Mouse (Mus musculus): ENCODE measurements around the gene Lctl. TPM values are rescaled to one million over a fixed set of nuclear protein-coding genes. Genes with fewer than 3 reads are reported as not detected.

Gene Lctl
- polyA plus RNA-seq, 1 experiment from 2014 or later: not detected

DNA sequence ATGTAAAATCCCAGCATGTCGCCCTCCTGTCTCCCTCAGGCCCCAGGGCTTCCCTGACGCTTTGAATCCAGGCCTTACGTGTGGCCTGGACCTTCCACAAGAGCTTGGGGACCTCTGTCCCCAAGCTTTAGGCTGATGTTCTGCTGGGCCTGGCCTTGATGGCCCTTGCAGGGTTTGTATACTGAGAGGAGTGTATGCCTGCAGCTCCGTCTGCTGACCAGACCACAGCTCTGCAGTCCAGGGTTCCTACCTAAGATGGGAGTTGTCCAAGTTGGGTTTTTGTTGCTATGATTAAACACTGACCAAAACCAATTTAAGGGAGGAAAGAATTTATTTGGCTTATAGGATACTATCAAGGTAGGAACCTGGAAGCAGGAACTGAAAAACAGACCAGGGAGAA, 18.7 kb upstream of the Lctl start:
- no peak for ATAC-seq (ENCODE audit: insufficient read depth, low FRiP score, low TSS enrichment)
- Histone ChIP-seq H3K27me3 (ENCODE audit: control insufficient read depth, insufficient read depth, low read length) (no peaks in the 10 kb centered on the region), H3K9ac (ENCODE audit: low read length) (no peak overlapping the region)

GRCm38 (mm10) chr9:64100442-64100841, 16.5 kb upstream of the Lctl start:
- Histone ChIP-seq H3K36me3 (ENCODE audit: control insufficient read depth, insufficient read depth, low read length) (no peaks in the 10 kb centered on the region), H3K4me2 (ENCODE audit: low read depth) (no peak overlapping the region), H3K27ac (ENCODE audit: low read depth, low read length) (no peak overlapping the region), H3K27me3 (ENCODE audit: control insufficient read depth, insufficient read depth, low read length) (no peaks in the 10 kb centered on the region), H3K4me3 (ENCODE audit: low read depth, low read length) (no peak overlapping the region), H3K4me1 (ENCODE audit: control insufficient read depth, insufficient read depth, low read length) (no peaks in the 10 kb centered on the region), H3K9me3 (ENCODE audit: control insufficient read depth, low read length) (no peaks in the 10 kb centered on the region), H3K9ac (ENCODE audit: low read length) (no peak overlapping the region)
- DNase-seq (ENCODE audit: low spot score) (peak; percentile 79), ATAC-seq (ENCODE audit: insufficient read depth, low FRiP score, low TSS enrichment) (no peak)
- 3% methylated on average over 4 of the region's 4 CpGs for WGBS

More for the DNA sequence above, 18.7 kb upstream of the Lctl start:
- H3K36me3 ChIP-seq (ENCODE audit: control insufficient read depth, insufficient read depth, low read length): no peaks in the 10 kb centered on the region
- H3K4me2 ChIP-seq (ENCODE audit: low read depth): no peak overlapping the region
- 61% methylated on average over 4 of the region's 4 CpGs for WGBS
- H3K4me3 ChIP-seq (ENCODE audit: low read depth, low read length): no peak overlapping the region
- no peak overlapping the region for H3K27ac ChIP-seq (ENCODE audit: low read depth, low read length)
- peaks cover 7% of the 10 kb centered on the region; the same call in 1 of the 2 replicates for H3K4me1 ChIP-seq (ENCODE audit: control insufficient read depth, insufficient read depth, low read length)
- DNase-seq (ENCODE audit: low spot score): no peak
- no peaks in the 10 kb centered on the region for H3K9me3 ChIP-seq (ENCODE audit: control insufficient read depth, low read length)

GRCm38 (mm10) chr9:64105301-64105700, 11.6 kb upstream of the Lctl start:
- 80% methylated on average over 6 of the region's 6 CpGs for WGBS

DNA sequence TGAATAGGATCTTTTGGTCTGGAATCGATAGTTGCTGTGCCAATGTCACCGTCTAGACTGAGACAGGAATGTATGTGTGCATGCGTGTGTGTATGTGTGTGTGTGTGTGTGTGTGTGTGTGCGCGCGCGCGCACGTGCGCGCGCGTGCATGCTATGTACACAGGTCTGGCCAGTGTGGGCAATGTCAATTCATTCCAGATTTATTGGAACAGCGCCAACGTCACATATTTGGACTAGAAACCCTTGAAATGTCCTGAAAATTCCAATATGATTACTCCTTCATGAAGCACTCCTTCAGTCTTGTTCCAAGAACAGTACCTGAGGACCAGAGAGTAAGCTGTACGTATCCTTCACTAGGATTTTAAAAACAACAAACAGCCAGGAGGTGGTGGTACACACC, 6.4 kb upstream of the Lctl start:
- 88% methylated on average over 16 of the region's 16 CpGs for WGBS
- DNase-seq (ENCODE audit: low spot score) (no peak), ATAC-seq (ENCODE audit: insufficient read depth, low FRiP score, low TSS enrichment) (no peak)
- Histone ChIP-seq H3K9me3 (ENCODE audit: control insufficient read depth, low read length) (no peaks in the 10 kb centered on the region), H3K4me1 (ENCODE audit: control insufficient read depth, insufficient read depth, low read length) (no peaks in the 10 kb centered on the region), H3K27me3 (ENCODE audit: control insufficient read depth, insufficient read depth, low read length) (no peaks in the 10 kb centered on the region), H3K36me3 (ENCODE audit: control insufficient read depth, insufficient read depth, low read length) (no peaks in the 10 kb centered on the region), H3K4me3 (ENCODE audit: low read depth, low read length) (no peak overlapping the region), H3K27ac (ENCODE audit: low read depth, low read length) (no peak overlapping the region), H3K4me2 (ENCODE audit: low read depth) (no peak overlapping the region), H3K9ac (ENCODE audit: low read length) (no peak overlapping the region)

More at GRCm38 (mm10) chr9:64105301-64105700, 11.6 kb upstream of the Lctl start:
- Histone ChIP-seq H3K27ac (ENCODE audit: low read depth, low read length) (no peak overlapping the region), H3K9me3 (ENCODE audit: control insufficient read depth, low read length) (no peaks in the 10 kb centered on the region), H3K4me3 (ENCODE audit: low read depth, low read length) (no peak overlapping the region), H3K4me2 (ENCODE audit: low read depth) (no peak overlapping the region), H3K4me1 (ENCODE audit: control insufficient read depth, insufficient read depth, low read length) (no peaks in the 10 kb centered on the region), H3K36me3 (ENCODE audit: control insufficient read depth, insufficient read depth, low read length) (no peaks in the 10 kb centered on the region), H3K27me3 (ENCODE audit: control insufficient read depth, insufficient read depth, low read length) (no peaks in the 10 kb centered on the region), H3K9ac (ENCODE audit: low read length) (no peak overlapping the region)
- ATAC-seq (ENCODE audit: insufficient read depth, low FRiP score, low TSS enrichment) (no peak), DNase-seq (ENCODE audit: low spot score) (no peak)

GRCm38 (mm10) chr9:64114646-64115045, 2.3 kb upstream of the Lctl start:
- Histone ChIP-seq H3K36me3 (ENCODE audit: control insufficient read depth, insufficient read depth, low read length) (no peaks in the 10 kb centered on the region), H3K4me3 (ENCODE audit: low read depth, low read length) (no peak overlapping the region), H3K9ac (ENCODE audit: low read length) (no peak overlapping the region), H3K9me3 (ENCODE audit: control insufficient read depth, low read length) (no peaks in the 10 kb centered on the region), H3K27me3 (ENCODE audit: control insufficient read depth, insufficient read depth, low read length) (no peaks in the 10 kb centered on the region), H3K27ac (ENCODE audit: low read depth, low read length) (no peak overlapping the region), H3K4me1 (ENCODE audit: control insufficient read depth, insufficient read depth, low read length) (no peaks in the 10 kb centered on the region), H3K4me2 (ENCODE audit: low read depth) (no peak overlapping the region)
- DNase-seq (ENCODE audit: low spot score) (no peak), ATAC-seq (ENCODE audit: insufficient read depth, low FRiP score, low TSS enrichment) (no peak)
- 66% methylated on average over 2 of the region's 2 CpGs for WGBS

GRCm38 (mm10) chr9:64115756-64116155, 1.2 kb upstream of the Lctl start:
- H3K9me3 ChIP-seq (ENCODE audit: control insufficient read depth, low read length): no peaks in the 10 kb centered on the region
- H3K36me3 ChIP-seq (ENCODE audit: control insufficient read depth, insufficient read depth, low read length): no peaks in the 10 kb centered on the region
- no peak overlapping the region for H3K9ac ChIP-seq (ENCODE audit: low read length)
- DNase-seq (ENCODE audit: low spot score) (no peak), ATAC-seq (ENCODE audit: insufficient read depth, low FRiP score, low TSS enrichment) (no peak)
- H3K4me3 ChIP-seq (ENCODE audit: low read depth, low read length): no peak overlapping the region
- 84% methylated on average over 6 of the region's 6 CpGs for WGBS
- H3K27me3 ChIP-seq (ENCODE audit: control insufficient read depth, insufficient read depth, low read length): no peaks in the 10 kb centered on the region
- H3K27ac ChIP-seq (ENCODE audit: low read depth, low read length): no peak overlapping the region
- no peak overlapping the region for H3K4me2 ChIP-seq (ENCODE audit: low read depth)
- no peaks in the 10 kb centered on the region for H3K4me1 ChIP-seq (ENCODE audit: control insufficient read depth, insufficient read depth, low read length)

GRCm38 (mm10) chr9:64119898-64120297, 3.0 kb downstream of the Lctl start:
- no peak overlapping the region for H3K27ac ChIP-seq (ENCODE audit: low read depth, low read length)
- no peak for ATAC-seq (ENCODE audit: insufficient read depth, low FRiP score, low TSS enrichment)
- 28% methylated on average over 8 of the region's 8 CpGs for WGBS

DNA sequence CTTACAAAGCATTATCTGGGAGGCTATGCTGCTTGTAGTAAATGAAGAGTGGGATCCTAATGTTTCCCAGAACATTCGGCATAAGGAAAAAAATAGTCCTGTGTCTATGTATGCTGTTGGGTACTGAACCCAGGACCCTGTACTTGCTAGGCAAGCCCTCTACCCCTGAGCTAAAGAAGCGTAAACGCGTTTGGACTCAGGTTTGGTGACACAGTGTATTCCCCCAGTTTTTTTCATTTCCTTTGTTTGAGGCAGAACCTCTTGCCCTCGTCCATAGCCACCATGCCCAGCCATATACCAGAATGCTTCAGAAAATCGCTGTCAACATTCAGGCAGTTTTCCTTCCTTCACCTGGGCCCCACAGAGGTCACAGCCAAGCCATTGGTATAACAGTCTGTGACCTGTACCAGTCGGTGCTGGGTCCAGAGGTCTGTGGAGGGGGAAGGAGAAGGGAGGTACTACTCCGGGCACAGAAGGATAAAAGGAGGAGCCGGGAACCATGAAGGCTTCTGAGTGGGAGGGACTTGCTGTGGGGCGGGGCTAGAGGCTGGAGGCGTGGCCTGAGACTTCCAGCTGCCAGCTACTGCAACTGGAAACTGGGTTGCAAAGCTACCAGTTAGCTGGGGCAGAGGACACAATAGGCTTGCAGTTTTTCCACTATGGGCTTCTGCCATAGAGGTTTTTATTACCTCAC, 3.8 kb downstream of the Lctl start:
- ATAC-seq (ENCODE audit: insufficient read depth, low FRiP score, low TSS enrichment) (no peak), DNase-seq (ENCODE audit: low spot score) (peak; percentile 44)
- Histone ChIP-seq H3K4me2 (ENCODE audit: low read depth) (no peak overlapping the region), H3K9me3 (ENCODE audit: control insufficient read depth, low read length) (no peaks in the 10 kb centered on the region), H3K4me3 (ENCODE audit: low read depth, low read length) (no peak overlapping the region), H3K9ac (ENCODE audit: low read length) (no peak overlapping the region), H3K27me3 (ENCODE audit: control insufficient read depth, insufficient read depth, low read length) (no peaks in the 10 kb centered on the region), H3K27ac (ENCODE audit: low read depth, low read length) (no peak overlapping the region), H3K36me3 (ENCODE audit: control insufficient read depth, insufficient read depth, low read length) (no peaks in the 10 kb centered on the region), H3K4me1 (ENCODE audit: control insufficient read depth, insufficient read depth, low read length) (no peaks in the 10 kb centered on the region)
- WGBS: 42% methylated on average over 11 of the region's 11 CpGs

More at GRCm38 (mm10) chr9:64119898-64120297, 3.0 kb downstream of the Lctl start:
- Histone ChIP-seq H3K4me2 (ENCODE audit: low read depth) (no peak overlapping the region), H3K9me3 (ENCODE audit: control insufficient read depth, low read length) (no peaks in the 10 kb centered on the region), H3K9ac (ENCODE audit: low read length) (no peak overlapping the region), H3K36me3 (ENCODE audit: control insufficient read depth, insufficient read depth, low read length) (no peaks in the 10 kb centered on the region), H3K4me1 (ENCODE audit: control insufficient read depth, insufficient read depth, low read length) (no peaks in the 10 kb centered on the region), H3K4me3 (ENCODE audit: low read depth, low read length) (no peak overlapping the region), H3K27me3 (ENCODE audit: control insufficient read depth, insufficient read depth, low read length) (no peaks in the 10 kb centered on the region)
- DNase-seq (ENCODE audit: low spot score): peak; percentile 72

DNA sequence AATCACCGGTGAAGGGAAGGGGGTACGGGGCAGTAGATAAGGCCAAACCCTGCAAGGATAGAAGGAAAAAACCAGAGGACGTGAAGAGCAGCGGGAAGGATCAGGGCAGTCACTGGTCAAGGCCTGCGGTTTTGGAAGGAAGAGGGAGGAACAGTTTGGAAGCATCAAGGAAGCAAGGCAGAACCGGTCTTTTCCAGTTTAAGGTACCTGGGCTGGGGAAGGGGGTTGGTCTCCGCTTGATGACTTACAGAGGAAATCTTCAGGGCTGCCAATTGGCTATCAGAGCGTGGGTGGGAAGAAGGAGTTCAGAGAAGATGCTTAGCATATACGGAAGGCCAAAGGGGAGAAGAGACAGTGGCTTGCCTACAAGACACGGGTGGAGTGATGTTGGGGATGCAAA, 5.7 kb downstream of the Lctl start:
- no peak overlapping the region for H3K4me3 ChIP-seq (ENCODE audit: low read depth, low read length)
- no peak for DNase-seq (ENCODE audit: low spot score)
- H3K4me2 ChIP-seq (ENCODE audit: low read depth): no peak overlapping the region
- no peak overlapping the region for H3K27ac ChIP-seq (ENCODE audit: low read depth, low read length)
- H3K9me3 ChIP-seq (ENCODE audit: control insufficient read depth, low read length): no peaks in the 10 kb centered on the region
- no peaks in the 10 kb centered on the region for H3K4me1 ChIP-seq (ENCODE audit: control insufficient read depth, insufficient read depth, low read length)
- no peak for ATAC-seq (ENCODE audit: insufficient read depth, low FRiP score, low TSS enrichment)
- H3K9ac ChIP-seq (ENCODE audit: low read length): no peak overlapping the region
- no peaks in the 10 kb centered on the region for H3K27me3 ChIP-seq (ENCODE audit: control insufficient read depth, insufficient read depth, low read length)
- 94% methylated on average over 10 of the region's 10 CpGs for WGBS
- no peaks in the 10 kb centered on the region for H3K36me3 ChIP-seq (ENCODE audit: control insufficient read depth, insufficient read depth, low read length)
